Mouse (Mus musculus) layer of hippocampus, adult 8-10 months (tissue): ENCODE measurements around the gene Tmc5. TPM values are rescaled to one million over a fixed set of nuclear protein-coding genes. Genes with fewer than 3 reads are reported as not detected.

Source experiments
- DNase-seq, 2 experiments: peaks; one replicate each; pipeline ENCODE4 v3.0.0; 2022; ENCODE audit warnings: low spot score in 2 of 2
- total RNA-seq, 4 experiments: library from RNA; stranded (reverse); gene quantifications; 2 replicates each; pipeline ENCODE4 v1.2.4; 2022

Tmc5 gene
- total RNA-seq, 4 experiments from 2014 or later = 0.25 to 0.94 (median 0.49) TPM

DNA sequence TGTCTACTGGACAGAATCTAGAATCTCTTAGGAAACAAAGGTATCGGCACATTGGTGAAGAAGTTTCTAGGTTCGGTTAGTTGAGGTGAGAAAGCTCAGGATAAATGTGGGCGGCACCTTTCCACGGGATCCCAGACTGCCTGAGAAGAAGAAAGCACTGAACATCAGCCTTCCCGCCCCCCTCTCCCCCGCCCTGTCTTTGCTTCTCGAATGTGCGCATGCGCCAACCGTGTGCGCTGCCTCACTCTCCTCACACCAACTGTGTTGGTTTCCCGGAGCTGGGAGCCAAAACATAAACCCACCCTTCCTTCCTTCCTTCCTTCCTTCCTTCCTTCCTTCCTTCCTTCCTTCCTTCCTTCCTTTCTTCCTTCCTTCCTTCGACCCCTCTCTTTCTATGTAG, 13.6 kb downstream of the Tmc5 start:
- DNase-seq = no peak

DNA sequence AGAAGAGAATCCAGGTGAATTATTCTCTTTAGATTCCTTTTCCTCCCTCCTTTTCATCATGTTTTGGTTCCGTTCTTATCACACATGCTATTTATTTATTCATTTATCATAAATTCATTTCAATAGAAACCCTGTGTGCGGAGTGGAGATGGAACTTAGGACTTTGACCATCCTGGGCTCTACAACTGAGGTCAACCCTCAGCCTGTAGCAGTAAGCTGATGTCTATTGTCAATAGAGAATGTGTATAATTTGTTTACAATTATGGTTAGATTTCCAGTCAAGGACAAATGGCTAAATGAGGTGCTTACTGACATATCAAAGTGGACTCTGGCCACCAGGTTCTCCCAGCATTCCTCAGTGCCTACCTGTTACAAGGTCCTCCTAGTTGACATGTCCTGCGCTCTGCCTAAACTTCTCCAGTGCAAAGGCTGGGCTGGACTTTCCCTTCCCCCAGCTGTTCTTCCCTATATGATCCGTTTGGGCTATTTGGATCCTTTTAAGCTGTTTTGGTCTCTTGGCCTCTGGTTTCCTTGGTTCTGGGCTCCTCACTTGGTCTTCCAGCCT, 14.2 kb downstream of the Tmc5 start:
- no peak for DNase-seq

DNA sequence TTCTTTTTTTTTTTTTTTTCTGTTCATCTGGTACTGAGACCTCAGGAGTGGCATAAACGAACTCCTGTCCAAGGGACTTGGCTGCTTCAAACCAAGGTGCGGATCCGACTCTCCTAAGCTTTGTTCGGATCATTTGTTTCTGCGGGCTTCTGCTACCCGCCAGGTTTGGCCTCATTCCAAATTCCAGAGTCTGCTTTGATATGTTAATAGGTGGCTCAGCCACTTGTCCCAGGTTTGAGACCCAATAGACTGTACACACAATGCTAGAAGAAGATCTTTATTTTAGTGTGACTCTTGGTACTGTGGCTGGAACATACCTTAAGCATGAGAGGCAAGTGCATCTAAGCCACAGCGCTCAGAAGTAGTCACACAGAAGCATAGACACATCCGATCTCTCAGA, 14.8 kb downstream of the Tmc5 start:
- no peak for DNase-seq

DNA sequence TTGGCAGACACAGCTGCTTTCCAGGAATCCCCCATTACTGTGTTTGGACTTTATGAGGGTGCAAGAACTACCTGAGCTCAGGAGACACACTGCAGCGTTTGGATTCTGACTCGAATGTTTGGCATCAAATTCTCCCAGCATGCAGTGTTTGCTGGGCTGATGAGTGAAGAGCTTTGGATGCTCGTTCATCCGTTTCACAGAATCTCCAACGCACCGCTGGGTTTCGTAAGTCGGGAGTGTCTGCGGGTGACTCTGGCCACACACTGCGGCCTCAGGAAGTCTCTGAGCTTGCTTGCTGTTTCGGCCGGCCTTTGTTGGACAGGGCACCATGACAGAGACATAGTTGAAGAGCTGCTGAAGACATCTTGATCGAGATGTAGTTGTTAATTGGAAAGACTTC, 17.0 kb downstream of the Tmc5 start:
- DNase-seq = no peak

DNA sequence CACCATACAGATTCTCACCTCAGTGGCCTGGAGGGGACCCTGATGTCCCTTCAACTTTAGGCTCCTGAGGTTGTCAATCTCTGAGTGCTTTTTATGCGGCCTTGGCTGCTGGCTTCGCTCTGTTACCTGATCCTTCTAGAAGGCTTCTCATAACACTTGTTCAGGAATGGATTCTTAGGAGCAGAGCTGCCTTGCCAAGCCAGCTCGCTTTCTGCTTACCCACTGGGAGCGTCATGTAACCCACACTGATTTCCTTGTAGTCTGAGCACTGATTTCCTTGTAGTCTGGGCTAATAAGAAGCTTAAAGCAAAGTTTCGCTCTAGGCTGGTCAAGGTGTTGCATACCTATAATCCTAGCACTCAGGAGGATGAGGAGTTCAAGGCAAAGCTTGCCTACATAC, 21.0 kb downstream of the Tmc5 start:
- no peak for DNase-seq

DNA sequence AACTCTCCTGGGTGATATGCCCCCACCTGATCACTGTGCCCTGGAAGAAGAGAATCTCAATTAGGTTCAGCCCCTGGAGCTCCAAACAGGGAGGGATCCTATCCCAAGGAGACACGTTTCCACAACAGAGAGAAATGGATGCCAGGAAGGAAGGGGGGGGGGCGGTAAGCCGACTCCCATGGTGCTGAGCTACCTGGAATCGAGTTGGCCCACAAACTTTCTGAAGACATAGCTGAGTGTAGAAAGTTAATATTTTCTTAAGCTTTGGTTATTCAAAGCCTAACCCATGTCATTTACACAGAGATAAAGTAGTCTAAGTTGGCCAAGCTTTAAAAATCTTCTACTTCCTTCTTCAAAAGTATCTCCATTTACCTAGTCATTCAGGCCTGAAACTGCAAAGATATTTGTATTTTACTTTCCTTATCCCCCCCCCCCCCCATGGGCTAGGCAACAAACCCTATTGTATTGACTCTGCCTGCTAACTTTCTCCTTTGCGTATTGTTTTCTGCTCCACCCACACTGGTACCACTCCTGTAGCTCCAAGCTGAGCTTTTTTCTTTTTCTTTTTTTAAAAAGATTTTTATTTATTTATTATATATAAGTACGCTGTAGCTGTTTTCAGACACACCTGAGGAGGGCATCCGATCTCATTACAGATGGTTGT, 23.3 kb downstream of the Tmc5 start:
- no peak for DNase-seq

DNA sequence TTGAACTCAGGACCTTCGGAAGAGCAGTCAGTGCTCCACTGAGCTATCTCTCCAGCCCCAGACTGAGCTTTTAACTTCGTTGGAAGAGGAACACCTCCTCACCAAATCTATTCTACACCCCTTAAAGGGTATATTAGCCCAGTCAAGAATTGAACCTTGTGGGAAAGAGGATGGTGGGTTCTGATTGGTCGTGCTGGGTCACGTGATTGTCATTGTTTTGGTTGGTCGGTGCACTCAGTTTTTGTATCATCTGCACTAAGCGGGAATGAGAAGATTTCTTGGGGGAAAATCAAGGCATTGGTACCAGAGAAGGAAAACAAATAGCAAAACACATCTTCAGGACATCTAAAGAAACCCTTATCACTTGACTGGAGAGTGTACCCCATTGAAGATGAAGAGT, 24.0 kb downstream of the Tmc5 start:
- DNase-seq = no peak

DNA sequence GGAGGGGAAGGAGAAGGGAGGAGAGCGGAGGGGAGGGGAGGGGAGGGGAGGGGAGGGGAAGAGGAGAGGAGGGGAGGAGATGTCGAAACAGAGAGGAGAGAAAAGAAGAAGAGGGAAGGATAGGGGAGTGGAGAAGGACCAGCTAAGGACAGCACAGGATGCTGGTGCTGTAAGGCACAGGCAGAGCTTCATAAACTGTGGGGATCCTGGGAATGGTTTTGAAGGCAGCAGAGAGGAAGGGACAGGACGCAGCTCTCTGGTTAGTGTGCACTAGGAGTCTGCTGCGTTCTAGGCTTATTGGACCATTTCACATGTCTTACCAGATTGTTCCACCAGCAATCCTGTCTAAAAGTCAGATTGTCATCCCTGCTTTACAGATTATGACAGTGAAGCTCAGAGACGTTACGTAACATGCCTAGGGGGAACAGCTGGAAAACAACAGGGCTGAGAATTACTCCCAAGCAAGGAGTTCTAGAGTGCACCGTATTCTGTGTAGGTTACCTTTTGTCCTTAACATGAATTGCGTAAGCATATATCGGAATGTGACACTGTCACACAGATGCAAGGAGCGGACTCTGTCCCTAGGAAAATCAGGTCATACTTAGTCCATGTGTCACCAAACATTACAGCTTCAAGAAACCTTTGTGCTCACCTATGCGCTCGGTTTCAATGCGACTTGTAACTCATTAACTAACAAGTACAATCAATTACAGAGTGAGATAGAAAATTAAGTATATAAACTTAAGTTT, 30.6 kb downstream of the Tmc5 start:
- DNase-seq = no peak

DNA sequence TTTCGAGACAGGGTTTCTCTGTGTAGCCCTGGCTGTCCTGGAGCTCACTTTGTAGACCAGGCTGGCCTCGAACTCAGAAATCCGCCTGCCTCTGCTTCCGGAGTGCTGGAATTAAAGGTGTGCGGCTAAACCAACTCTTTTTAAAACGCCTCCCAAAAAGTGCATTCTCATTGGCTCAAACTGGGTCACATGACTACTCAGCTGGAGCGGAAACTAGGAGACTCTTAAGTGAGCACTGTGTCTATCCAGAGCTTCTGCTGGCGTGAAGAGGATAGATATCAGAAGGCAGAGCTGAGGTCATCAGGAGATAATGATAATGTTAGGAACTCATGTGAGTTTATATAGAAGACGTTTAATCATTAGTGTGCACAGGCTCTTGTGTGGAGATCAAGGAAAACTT, 36.0 kb downstream of the Tmc5 start:
- DNase-seq = no peak

DNA sequence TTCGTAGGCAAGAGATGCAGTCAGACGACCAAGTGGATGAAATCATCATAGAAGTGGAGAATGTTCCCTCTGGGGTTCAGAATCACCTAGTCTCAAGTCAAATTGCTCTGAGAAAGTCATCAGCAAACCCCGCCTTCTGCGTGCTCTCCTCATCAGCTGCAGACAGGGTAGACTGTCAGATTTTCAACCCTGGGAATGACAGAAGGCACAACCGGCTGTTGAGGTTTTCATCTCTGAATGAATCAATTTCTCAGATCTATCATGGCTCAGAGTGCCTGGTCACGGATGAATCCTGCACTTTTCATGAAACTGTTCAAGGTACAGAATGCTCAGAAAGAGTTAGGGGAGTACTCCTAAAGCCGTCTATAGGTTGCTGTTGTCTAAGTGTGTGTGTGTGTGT, 36.9 kb downstream of the Tmc5 start:
- DNase-seq = peak; percentile 11 to 26

DNA sequence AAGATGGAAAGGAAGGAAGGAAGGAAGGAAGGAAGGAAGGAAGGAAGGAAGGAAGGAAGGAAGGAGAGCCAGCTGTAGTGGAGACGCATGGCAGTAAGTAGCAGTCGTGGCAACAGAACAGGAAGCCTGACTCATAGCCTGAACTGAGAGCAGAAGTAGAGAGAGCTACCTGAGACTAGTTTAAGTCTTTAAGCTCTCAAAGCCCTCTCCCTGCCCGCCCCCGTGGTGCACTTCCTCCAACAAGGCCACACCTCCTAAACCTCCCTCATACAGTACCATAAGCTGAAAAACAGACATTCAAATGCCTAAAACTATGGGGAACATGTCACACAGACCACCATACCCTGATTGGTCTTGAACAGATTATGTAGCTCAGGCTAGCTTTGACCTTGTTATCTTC, 40.4 kb downstream of the Tmc5 start:
- no peak for DNase-seq

DNA sequence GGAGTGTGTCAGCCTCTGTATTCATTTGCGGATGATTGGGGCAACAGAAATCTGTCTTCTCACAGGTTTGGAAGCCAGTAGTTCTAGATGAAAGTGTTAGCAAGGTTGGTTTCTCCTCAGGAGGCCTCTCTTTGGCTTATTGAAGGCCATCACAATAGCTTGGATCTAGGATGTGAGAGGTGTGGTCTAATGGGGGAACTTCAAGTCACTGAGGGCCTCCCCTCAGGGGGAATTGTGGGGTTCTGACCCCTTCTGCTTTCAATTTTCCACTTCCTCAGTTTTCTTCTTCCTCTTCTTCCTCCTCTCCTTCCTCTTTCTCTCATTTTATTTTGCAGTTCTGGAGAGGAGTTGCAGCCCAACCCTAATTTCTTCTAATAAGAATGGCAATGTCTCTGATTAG, 49.1 kb downstream of the Tmc5 start:
- no peak for DNase-seq

DNA sequence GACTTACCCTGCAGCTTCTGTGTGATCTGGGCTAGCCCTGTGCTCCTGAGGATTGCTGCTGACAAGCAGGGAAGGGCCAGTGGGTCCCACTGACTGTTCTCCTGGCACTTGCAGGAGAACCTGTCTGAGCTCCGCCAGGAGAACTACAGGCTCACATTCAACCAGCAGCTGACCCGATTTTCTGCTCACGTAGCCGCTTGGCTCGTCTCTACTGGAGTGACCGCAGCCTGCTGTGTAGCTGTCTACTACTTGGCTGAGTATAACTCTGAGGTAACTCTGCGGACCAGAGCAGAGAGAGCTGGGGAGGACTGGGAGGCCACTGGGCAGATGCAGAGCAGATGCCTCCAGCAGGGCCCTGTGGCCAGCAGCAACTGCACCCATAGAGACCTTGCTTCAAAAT, 52.2 kb downstream of the Tmc5 start:
- DNase-seq = no peak

DNA sequence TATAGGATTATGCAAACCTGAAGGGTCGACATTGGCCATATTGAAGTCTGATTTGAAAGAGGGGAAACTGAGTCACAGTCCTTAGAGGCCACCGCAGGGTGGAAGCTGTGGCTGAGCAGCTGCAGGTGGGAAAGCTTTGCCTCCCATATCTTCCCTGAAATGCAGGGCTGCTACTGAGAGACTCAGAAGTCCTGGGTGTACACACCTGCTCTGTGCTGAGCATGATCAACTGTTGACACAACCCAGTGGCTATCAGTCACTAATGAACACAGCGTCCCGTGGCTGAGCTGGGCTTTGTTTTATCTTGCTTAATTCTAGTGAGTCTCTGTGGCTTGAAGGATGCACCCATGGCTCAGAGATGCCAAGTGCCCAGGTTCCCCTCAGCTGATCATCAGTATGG, 53.0 kb downstream of the Tmc5 start:
- no peak for DNase-seq

DNA sequence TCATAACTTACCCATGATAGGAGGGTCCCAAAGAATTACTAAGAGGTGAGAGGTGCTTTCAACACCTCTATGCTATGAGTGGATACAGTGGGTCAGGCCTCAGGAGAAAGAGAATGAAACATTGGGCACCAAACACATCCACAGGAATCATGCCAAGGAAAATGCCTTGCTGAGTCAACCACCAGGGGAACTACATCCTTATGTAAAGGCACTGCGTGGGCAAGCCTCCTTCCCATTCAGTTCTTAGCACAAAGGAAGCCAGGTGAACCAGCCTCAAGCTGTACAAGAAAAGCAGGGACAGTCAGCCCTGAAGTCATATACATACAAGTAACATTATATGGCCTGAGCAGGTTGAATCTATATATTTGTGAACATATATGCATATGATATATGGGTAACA, 53.8 kb downstream of the Tmc5 start:
- no peak for DNase-seq

DNA sequence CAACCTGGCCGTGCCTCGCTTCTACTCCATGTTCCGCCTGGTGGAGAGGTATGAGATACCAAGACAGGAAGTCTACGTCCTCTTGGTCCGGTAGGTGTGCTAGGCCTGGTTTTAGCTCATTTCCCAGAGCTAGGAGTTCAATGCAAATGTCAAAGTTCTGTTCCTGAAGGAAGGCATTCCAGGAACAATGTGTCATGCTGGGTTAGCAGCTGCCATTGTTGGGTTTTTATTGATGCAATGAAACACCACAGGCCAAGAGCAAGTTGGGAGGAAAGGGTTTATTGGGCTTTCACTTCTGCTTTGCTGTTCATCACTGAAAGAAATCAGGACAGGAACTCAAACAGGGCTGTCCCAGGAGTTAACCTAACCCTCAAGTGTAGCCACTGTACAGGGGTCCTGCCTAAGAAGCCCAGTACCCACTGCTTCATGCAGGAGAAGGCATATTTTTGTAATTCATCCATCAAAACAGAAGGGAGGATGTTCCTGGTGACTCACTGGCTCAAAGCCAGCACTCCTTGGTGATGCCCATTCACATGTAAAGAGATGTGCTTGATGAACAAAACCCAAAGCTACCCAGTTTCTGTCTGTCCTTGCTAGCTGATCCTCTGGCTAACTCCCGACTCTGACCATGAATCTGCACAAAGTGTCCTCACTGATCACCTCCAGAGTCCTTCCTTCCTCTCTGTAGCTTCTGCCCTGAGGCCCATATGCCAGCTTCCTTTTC, 55.6 kb downstream of the Tmc5 start:
- peak in 1 of 2 experiments; percentile 7 for DNase-seq

DNA sequence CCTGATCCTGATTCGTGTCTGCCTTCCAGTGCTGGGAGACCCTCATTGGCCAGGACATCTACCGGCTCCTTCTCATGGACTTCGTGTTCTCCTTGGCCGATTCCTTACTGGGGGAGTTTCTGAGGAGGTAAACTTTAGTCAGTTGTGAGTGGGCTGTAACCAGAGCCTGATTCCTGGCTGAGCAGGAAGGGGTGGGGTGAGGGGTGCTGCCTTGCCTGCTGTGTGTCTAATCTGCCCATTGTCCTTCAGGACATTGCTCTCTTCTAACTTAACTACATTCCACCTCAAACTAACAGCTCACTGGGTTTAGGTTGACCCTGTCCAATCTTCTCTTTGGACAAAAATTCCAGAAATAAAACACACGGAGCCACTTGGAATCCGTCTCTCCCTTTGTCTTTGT, 59.6 kb downstream of the Tmc5 start:
- DNase-seq = no peak

DNA sequence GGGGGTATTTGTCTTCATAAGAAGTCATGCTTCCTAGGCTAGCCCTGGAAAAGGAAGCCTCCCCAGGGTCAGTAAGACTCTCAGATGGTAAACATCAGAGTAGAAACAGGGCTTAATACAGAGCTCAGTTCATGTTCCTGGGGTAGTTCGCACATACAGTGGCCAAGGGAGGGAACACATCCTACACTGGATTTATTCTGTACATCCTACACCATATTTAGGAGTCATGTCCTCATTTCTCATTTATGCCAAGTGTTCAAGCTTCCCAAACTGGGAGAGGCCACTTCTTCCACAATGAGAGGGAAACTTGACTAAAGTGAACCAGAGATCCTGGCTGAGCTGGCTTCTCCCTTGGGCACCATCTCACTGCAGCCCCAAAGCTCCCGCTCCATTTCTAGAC, 70.7 kb downstream of the Tmc5 start:
- no peak for DNase-seq

DNA sequence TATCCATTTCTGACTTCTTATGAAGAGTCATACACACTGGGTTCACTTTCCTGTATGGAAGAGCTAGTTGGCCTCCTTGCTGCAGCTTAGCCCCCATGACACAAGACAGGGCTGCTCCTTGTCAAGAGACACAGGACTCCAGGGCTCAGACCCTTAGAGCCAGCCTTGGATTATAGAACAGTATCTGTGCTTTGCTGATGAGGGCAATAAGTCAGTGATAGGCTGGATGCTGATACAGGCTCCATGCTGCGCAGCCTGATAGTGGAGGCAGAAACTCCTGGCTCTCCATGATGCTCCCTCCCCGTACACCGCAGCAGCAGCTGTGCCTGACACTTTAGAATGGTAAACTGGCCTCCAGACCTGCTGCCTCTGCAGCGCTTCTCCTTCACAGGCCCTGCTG, 73.0 kb downstream of the Tmc5 start:
- DNase-seq = no peak

DNA sequence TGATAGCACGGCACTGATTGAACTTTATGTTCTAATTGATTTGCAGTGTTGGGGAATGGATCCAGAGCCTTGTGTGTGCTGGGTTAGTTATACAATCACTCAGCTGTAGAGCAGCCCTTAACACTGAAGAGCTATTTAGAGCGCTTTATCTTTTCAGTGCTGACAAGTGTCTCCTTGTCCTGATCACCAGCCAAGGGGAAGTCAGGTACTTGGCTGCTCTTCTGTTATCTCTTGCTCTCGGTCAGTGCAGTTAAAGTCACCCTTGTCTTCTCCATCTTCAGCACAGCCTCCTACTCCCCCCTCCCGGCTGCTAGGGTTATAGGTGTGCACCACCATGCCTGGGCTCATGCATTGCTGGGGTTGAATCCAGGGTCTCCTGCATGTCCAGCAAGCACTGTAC, 79.7 kb downstream of the Tmc5 start:
- DNase-seq = no peak

DNA sequence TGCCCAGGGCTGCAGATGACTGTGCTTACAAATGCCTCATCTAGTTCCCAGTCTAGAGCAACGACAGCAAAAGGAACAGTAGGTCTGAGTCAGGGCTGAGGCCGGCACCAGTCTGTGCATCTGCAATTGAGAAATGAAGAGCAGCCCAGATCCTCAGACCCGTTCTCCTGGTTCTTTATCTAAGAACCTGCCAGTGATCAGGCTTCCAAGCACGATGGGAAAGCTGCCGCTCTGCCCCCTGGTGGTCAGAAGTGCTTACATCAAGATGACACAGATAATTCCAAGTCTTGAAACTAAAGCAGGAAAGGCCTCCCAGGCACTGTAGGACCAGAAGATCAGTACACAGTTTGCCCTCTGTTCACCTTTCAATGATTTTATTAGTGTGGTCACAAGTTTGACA, 91.1 kb downstream of the Tmc5 start:
- DNase-seq = peak; percentile 75 to 89

DNA sequence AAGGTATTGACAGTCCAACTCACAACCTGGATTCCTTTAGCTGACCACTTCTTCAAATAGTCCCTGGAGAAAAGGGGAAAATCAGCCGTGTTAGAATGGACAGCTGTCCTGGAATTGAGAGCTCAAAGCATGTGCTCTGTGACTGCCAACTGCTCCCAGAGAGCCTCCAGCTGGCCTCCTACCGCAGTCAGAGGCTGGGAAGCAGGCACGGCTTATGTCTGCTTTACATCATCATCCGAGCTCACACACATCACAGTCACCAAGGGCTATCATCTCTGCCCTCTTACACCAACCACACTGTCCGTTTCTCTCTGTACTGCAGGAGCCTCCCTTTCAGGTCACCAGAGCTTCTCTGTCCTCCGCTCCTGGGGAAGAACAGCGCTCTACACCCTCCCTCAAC, 92.0 kb downstream of the Tmc5 start:
- peak in 1 of 2 experiments; percentile 44 for DNase-seq
